Mouse (Mus musculus): Measurements from ENCODE around the gene Tmem150b.
A peak's percentile ranks its signal among the peaks of the same experiment; 100 is the strongest.

Gene Tmem150b

GRCm38 (mm10) chr7:4725169-4725568 is at the start of gene Tmem150b:
Gene Tmem150b (minus strand): TSS chr7:4725249.
- DNase-seq (ENCODE audit: low spot score in 2 of 2): no peak

- DNase-seq (ENCODE audit: low spot score in 2 of 2): no peak
Measured at GRCm38 (mm10) chr7:4771202-4771601, 46.2 kb upstream of the Tmem150b start, which contains the start of gene Fam71e2. Gene Fam71e2 (minus strand): TSS chr7:4771302.

- no peak for DNase-seq (ENCODE audit: low spot score in 2 of 2)
Measured at GRCm38 (mm10) chr7:4764946-4765710, 40.1 kb upstream of the Tmem150b start.

- no peak for DNase-seq (ENCODE audit: low spot score in 2 of 2)
Measured at GRCm38 (mm10) chr7:4759670-4760069, 34.6 kb upstream of the Tmem150b start.

GRCm38 (mm10) chr7:4752821-4753570 is 27.9 kb upstream of the Tmem150b start, which contains the start of gene Cox6b2:
Gene Cox6b2 (minus strand): TSS chr7:4753094.
- DNase-seq (ENCODE audit: low spot score in 2 of 2): peak in 1 of 2 experiments; percentile 36

- no peak for DNase-seq (ENCODE audit: low spot score in 2 of 2)
Measured at GRCm38 (mm10) chr7:4751971-4752820, 27.1 kb upstream of the Tmem150b start.

GRCm38 (mm10) chr7:4749169-4749568 is 24.1 kb upstream of the Tmem150b start:
- DNase-seq (ENCODE audit: low spot score in 2 of 2): no peak

GRCm38 (mm10) chr7:4748321-4748720 is 23.3 kb upstream of the Tmem150b start:
- no peak for DNase-seq (ENCODE audit: low spot score in 2 of 2)

GRCm38 (mm10) chr7:4747156-4747899 is 22.3 kb upstream of the Tmem150b start:
- no peak for DNase-seq (ENCODE audit: low spot score in 2 of 2)

- DNase-seq (ENCODE audit: low spot score in 2 of 2): no peak
Measured at GRCm38 (mm10) chr7:4746326-4746980, 21.4 kb upstream of the Tmem150b start.

- no peak for DNase-seq (ENCODE audit: low spot score in 2 of 2)
Measured at GRCm38 (mm10) chr7:4744886-4745285, 19.8 kb upstream of the Tmem150b start.

- no peak for DNase-seq (ENCODE audit: low spot score in 2 of 2)
Measured at GRCm38 (mm10) chr7:4743354-4743753, 18.3 kb upstream of the Tmem150b start.

GRCm38 (mm10) chr7:4742482-4742819 is 17.4 kb upstream of the Tmem150b start:
- no peak for DNase-seq (ENCODE audit: low spot score in 2 of 2)

GRCm38 (mm10) chr7:4741672-4742481 is 16.8 kb upstream of the Tmem150b start:
- no peak for DNase-seq (ENCODE audit: low spot score in 2 of 2)

- DNase-seq (ENCODE audit: low spot score in 2 of 2): peak in 1 of 2 experiments; percentile 26
Measured at GRCm38 (mm10) chr7:4741151-4741550, 16.1 kb upstream of the Tmem150b start.

- DNase-seq (ENCODE audit: low spot score in 2 of 2): peak in 1 of 2 experiments; percentile 45
Measured at GRCm38 (mm10) chr7:4740309-4740727, 15.3 kb upstream of the Tmem150b start.

- peak; percentile 98 to 99 for DNase-seq (ENCODE audit: low spot score in 2 of 2)
Measured at GRCm38 (mm10) chr7:4739544-4740275, 14.7 kb upstream of the Tmem150b start, which contains the start of gene Kmt5c. Gene Kmt5c (plus strand): TSS chr7:4740115.

GRCm38 (mm10) chr7:4739041-4739543 is 14.0 kb upstream of the Tmem150b start:
- DNase-seq (ENCODE audit: low spot score in 2 of 2): no peak

- DNase-seq (ENCODE audit: low spot score in 2 of 2): no peak
Measured at GRCm38 (mm10) chr7:4732968-4733392, 7.9 kb upstream of the Tmem150b start.
